Comparison of ENCODE assay signal across 8 mouse cellular contexts in genomic region chr6:124931525-124932313, GRCm38 (mm10). TPM values are rescaled to one million over a fixed set of nuclear protein-coding genes. Genes with fewer than 3 reads are reported as not detected.
A peak's percentile ranks its signal among the peaks of the same experiment; 100 is the strongest.
DNase-seq lines count a peak whose midpoint lies in the region; ATAC-seq and TF ChIP-seq lines count a peak whose summit lies in the region.

No protein-coding gene starts in this region.

- H3K4me1 ChIP-seq in heart, embryonic 16.5 days (ENCODE audit: control insufficient read depth, insufficient read depth, low read length): peaks cover 15% of the 10 kb centered on the region
- H3K4me1 ChIP-seq in limb, embryonic 11.5 days (ENCODE audit: control insufficient read depth, insufficient read depth, low read length): peaks cover 10% of the 10 kb centered on the region
- H3K4me1 ChIP-seq in midbrain, postnatal 0 days (ENCODE audit: insufficient read depth, low read length): peaks cover 7% of the 10 kb centered on the region

- H3K36me3 ChIP-seq in heart, embryonic 16.5 days (ENCODE audit: control insufficient read depth, insufficient read depth): peaks cover 29% of the 10 kb centered on the region
- H3K36me3 ChIP-seq in limb, embryonic 11.5 days (ENCODE audit: control insufficient read depth, insufficient read depth, low read length): peaks cover 19% of the 10 kb centered on the region
- peaks cover 25% of the 10 kb centered on the region for H3K36me3 ChIP-seq in midbrain, postnatal 0 days (ENCODE audit: insufficient read depth, low read length)

- no peaks in the 10 kb centered on the region for H3K27me3 ChIP-seq in heart, embryonic 16.5 days (ENCODE audit: control insufficient read depth, insufficient read depth, low read length)
- no peaks in the 10 kb centered on the region for H3K27me3 ChIP-seq in limb, embryonic 11.5 days (ENCODE audit: control insufficient read depth, insufficient read depth, low read length)
- H3K27me3 ChIP-seq in midbrain, postnatal 0 days (ENCODE audit: insufficient read depth, low read length): no peaks in the 10 kb centered on the region

- H3K9ac ChIP-seq in heart, embryonic 16.5 days (ENCODE audit: low read length): peak overlapping the region; percentile 99
- peak overlapping the region; percentile 91 for H3K9ac ChIP-seq in limb, embryonic 11.5 days (ENCODE audit: low read length)
- peak overlapping the region; percentile 97 for H3K9ac ChIP-seq in midbrain, postnatal 0 days (replicated peaks; ENCODE audit: low read length, poor library complexity, severe bottlenecking)

- under 1% methylated on average over 46 of the region's 48 CpGs for WGBS in heart, embryonic 16.5 days
- 1% methylated on average over 47 of the region's 48 CpGs for WGBS in limb, embryonic 11.5 days
- 1% methylated on average over 41 of the region's 48 CpGs for WGBS in midbrain, postnatal 0 days

- H3K4me2 ChIP-seq in heart, embryonic 16.5 days (ENCODE audit: low read depth, low read length): peak overlapping the region; percentile 87
- peak overlapping the region; percentile 71 for H3K4me2 ChIP-seq in limb, embryonic 11.5 days (ENCODE audit: low read depth, severe bottlenecking)
- peak overlapping the region; percentile 87 for H3K4me2 ChIP-seq in midbrain, postnatal 0 days (ENCODE audit: low read depth, low read length, poor library complexity, severe bottlenecking)

- peak overlapping the region; percentile 98 for H3K27ac ChIP-seq in heart, embryonic 16.5 days (ENCODE audit: low read length)
- peak overlapping the region; percentile 82 for H3K27ac ChIP-seq in limb, embryonic 11.5 days (replicated peaks; ENCODE audit: low read depth, low read length)
- H3K27ac ChIP-seq in midbrain, postnatal 0 days (ENCODE audit: low read depth, low read length): peak overlapping the region; percentile 99

- ATAC-seq in common myeloid progenitor, adult 5-6 weeks (replicated peaks; ENCODE audit: low read depth, poor library complexity, severe bottlenecking): peak; percentile 39
- peak; percentile 24 for ATAC-seq in heart, embryonic 16.5 days (replicated peaks; ENCODE audit: extremely low read depth, insufficient read depth, low FRiP score)
- ATAC-seq in limb, embryonic 11.5 days (ENCODE audit: insufficient number of reproducible peaks, low FRiP score, low TSS enrichment, low read depth): peak; percentile 58
- ATAC-seq in midbrain, postnatal 0 days (ENCODE audit: low FRiP score): peak; percentile 35

- H3K9me3 ChIP-seq in heart, embryonic 16.5 days (replicated peaks; ENCODE audit: control insufficient read depth, low read length): no peaks in the 10 kb centered on the region
- no peaks in the 10 kb centered on the region for H3K9me3 ChIP-seq in limb, embryonic 11.5 days (ENCODE audit: control insufficient read depth, low read length)
- no peaks in the 10 kb centered on the region for H3K9me3 ChIP-seq in midbrain, postnatal 0 days (ENCODE audit: low read length)

- peak; percentile 63 for TF ChIP-seq CTCF in midbrain, postnatal 0 days (IDR thresholded peaks at IDR 0.05)

- peak overlapping the region; percentile 98 for H3K4me3 ChIP-seq in heart, embryonic 16.5 days (ENCODE audit: low read length)
- peak overlapping the region; percentile 91 for H3K4me3 ChIP-seq in limb, embryonic 11.5 days (ENCODE audit: low read depth, low read length)
- H3K4me3 ChIP-seq in midbrain, postnatal 0 days (ENCODE audit: low read depth, low read length): peak overlapping the region; percentile 89

- DNase-seq in cerebellum, adult 18-20 months: peak; percentile 50 to 55
- DNase-seq in cerebellum, adult 9-10 months: no peak
- peak; percentile 61 for DNase-seq in A20 (ENCODE audit: low read depth, low spot score)
- peak; percentile 58 for DNase-seq in limb, embryonic 11.5 days (ENCODE audit: low spot score)
- DNase-seq in midbrain, postnatal 0 days (ENCODE audit: low spot score): peak; percentile 60
- DNase-seq in thymus, postnatal 25 days: peak; percentile 65

RNA-seq across cellular contexts. Expression of gene Mlf2, which starts 0.5 kb away (rescaled TPM):
- 54.9 and 61.1 TPM in 2 replicates for total RNA-seq in common myeloid progenitor, adult 5-6 weeks (2017)
- polyA plus RNA-seq in heart, embryonic 16.5 days (2015; fragmentation: Nextera tagmentation; extraction: Ambion mirVana): 387 and 398 TPM in 2 replicates
- polyA plus RNA-seq in limb, embryonic 11.5 days (2014; fragmentation: Nextera tagmentation; extraction: Ambion mirVana): 406 and 414 TPM in 2 replicates
- 512 and 647 TPM in 2 replicates for total RNA-seq in midbrain, postnatal 0 days (2014; rRNA removed)
- 628 and 643 TPM in 2 replicates for polyA plus RNA-seq in midbrain, postnatal 0 days (2015; fragmentation: Nextera tagmentation; extraction: Ambion mirVana)

RNA-seq across cellular contexts. Expression of gene Ptms, which starts 11.8 kb away (rescaled TPM):
- 40.3 and 71.3 TPM in 2 replicates for total RNA-seq in common myeloid progenitor, adult 5-6 weeks (2017)
- 203 and 265 TPM in 2 replicates for polyA plus RNA-seq in heart, embryonic 16.5 days (2015; fragmentation: Nextera tagmentation; extraction: Ambion mirVana)
- polyA plus RNA-seq in limb, embryonic 11.5 days (2014; fragmentation: Nextera tagmentation; extraction: Ambion mirVana): 221 and 223 TPM in 2 replicates
- 814 and 944 TPM in 2 replicates for total RNA-seq in midbrain, postnatal 0 days (2014; rRNA removed)
- 810 TPM in 2 replicates for polyA plus RNA-seq in midbrain, postnatal 0 days (2015; fragmentation: Nextera tagmentation; extraction: Ambion mirVana)

RNA-seq across cellular contexts. Expression of gene Lag3, which starts 20.2 kb away (rescaled TPM):
- 0.82 and 1.6 TPM in 2 replicates for total RNA-seq in common myeloid progenitor, adult 5-6 weeks (2017)
- 1.1 and 1.7 TPM in 2 replicates for polyA plus RNA-seq in heart, embryonic 16.5 days (2015; fragmentation: Nextera tagmentation; extraction: Ambion mirVana)
- 0.88 and 1.4 TPM in 2 replicates for polyA plus RNA-seq in limb, embryonic 11.5 days (2014; fragmentation: Nextera tagmentation; extraction: Ambion mirVana)
- 1.1 and 2.1 TPM in 2 replicates for total RNA-seq in midbrain, postnatal 0 days (2014; rRNA removed)
- 2.8 and 3.5 TPM in 2 replicates for polyA plus RNA-seq in midbrain, postnatal 0 days (2015; fragmentation: Nextera tagmentation; extraction: Ambion mirVana)

RNA-seq across cellular contexts. Expression of gene Cops7a, which starts 33.6 kb away (rescaled TPM):
- total RNA-seq in common myeloid progenitor, adult 5-6 weeks (2017): 45.6 and 48.1 TPM in 2 replicates
- polyA plus RNA-seq in heart, embryonic 16.5 days (2015; fragmentation: Nextera tagmentation; extraction: Ambion mirVana): 141 and 145 TPM in 2 replicates
- 126 and 129 TPM in 2 replicates for polyA plus RNA-seq in limb, embryonic 11.5 days (2014; fragmentation: Nextera tagmentation; extraction: Ambion mirVana)
- total RNA-seq in midbrain, postnatal 0 days (2014; rRNA removed): 108 and 131 TPM in 2 replicates
- polyA plus RNA-seq in midbrain, postnatal 0 days (2015; fragmentation: Nextera tagmentation; extraction: Ambion mirVana): 92.3 and 97.1 TPM in 2 replicates

RNA-seq across cellular contexts. Expression of gene Cd4, which starts 43.7 kb away (rescaled TPM):
- 0.73 TPM in 2 replicates for total RNA-seq in common myeloid progenitor, adult 5-6 weeks (2017)
- polyA plus RNA-seq in heart, embryonic 16.5 days (2015; fragmentation: Nextera tagmentation; extraction: Ambion mirVana): 0.25 and 2.1 TPM in 2 replicates
- polyA plus RNA-seq in limb, embryonic 11.5 days (2014; fragmentation: Nextera tagmentation; extraction: Ambion mirVana): 0.06 TPM in 1 of 2 replicates, not detected in the other
- total RNA-seq in midbrain, postnatal 0 days (2014; rRNA removed): 0.19 and 2.8 TPM in 2 replicates
- 0.25 and 0.58 TPM in 2 replicates for polyA plus RNA-seq in midbrain, postnatal 0 days (2015; fragmentation: Nextera tagmentation; extraction: Ambion mirVana)
